Mouse (Mus musculus): ENCODE measurements at regions not wholly inside any gene's neighbourhood (a gene's known extent, or its start where the extent isn't known, plus 50 kb on each side); places are given as distances from the start of the nearest gene placed in this dataset.

- Histone ChIP-seq H3K4me2 (no peak overlapping the region), H3K27me3 (no peaks in the 10 kb centered on the region), H3K27ac (no peak overlapping the region), H3K9me3 (no peaks in the 10 kb centered on the region), H3K9ac (no peak overlapping the region), H3K36me3 (no peaks in the 10 kb centered on the region), H3K4me3 (no peak overlapping the region), H3K4me1 (no peaks in the 10 kb centered on the region)
- WGBS: 76% methylated on average over 6 of the region's 6 CpGs
- ATAC-seq (ENCODE audit: insufficient number of reproducible peaks, insufficient read depth, low FRiP score, low TSS enrichment, low read depth): no peak
Measured at GRCm38 (mm10) chr12:32465371-32465770, 86.9 kb downstream of the Ccdc71l start.

DNA sequence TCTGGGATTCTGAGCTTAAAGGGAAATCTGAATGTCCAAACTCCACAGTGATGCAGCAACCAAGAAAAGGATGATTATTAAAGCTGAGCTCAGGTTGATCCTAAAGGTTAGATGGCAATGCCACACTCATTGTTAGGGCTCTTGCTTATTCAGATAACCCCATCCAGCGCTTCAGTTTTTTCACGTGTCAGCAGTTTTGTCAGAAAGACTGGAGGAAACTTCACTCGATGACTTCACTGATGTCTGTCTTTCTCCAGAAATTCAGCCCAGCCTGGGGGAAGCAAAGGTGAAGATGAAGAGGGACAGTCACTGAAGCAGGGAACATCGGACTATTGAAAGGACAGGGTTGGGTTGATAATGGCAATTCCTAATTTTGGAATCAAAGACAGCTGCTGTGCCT is 91.4 kb downstream of the Ccdc71l start:
- Histone ChIP-seq H3K27ac (no peak overlapping the region), H3K27me3 (no peaks in the 10 kb centered on the region), H3K4me1 (no peaks in the 10 kb centered on the region), H3K9ac (no peak overlapping the region), H3K9me3 (no peaks in the 10 kb centered on the region), H3K36me3 (no peaks in the 10 kb centered on the region), H3K4me3 (no peak overlapping the region), H3K4me2 (no peak overlapping the region)
- no peak for ATAC-seq (ENCODE audit: insufficient number of reproducible peaks, insufficient read depth, low FRiP score, low TSS enrichment, low read depth)
- WGBS: 78% methylated on average over 4 of the region's 4 CpGs

- no peaks in the 10 kb centered on the region for H3K4me1 ChIP-seq
- no peak overlapping the region for H3K4me3 ChIP-seq
- H3K4me2 ChIP-seq: no peak overlapping the region
- 83% methylated on average over 3 of the region's 3 CpGs for WGBS
- H3K36me3 ChIP-seq: no peaks in the 10 kb centered on the region
- no peak overlapping the region for H3K9ac ChIP-seq
- no peaks in the 10 kb centered on the region for H3K27me3 ChIP-seq
- no peaks in the 10 kb centered on the region for H3K9me3 ChIP-seq
- H3K27ac ChIP-seq: no peak overlapping the region
- ATAC-seq (ENCODE audit: insufficient number of reproducible peaks, insufficient read depth, low FRiP score, low TSS enrichment, low read depth): no peak
Measured at GRCm38 (mm10) chr12:32479451-32479850, 100.9 kb downstream of the Ccdc71l start.

DNA sequence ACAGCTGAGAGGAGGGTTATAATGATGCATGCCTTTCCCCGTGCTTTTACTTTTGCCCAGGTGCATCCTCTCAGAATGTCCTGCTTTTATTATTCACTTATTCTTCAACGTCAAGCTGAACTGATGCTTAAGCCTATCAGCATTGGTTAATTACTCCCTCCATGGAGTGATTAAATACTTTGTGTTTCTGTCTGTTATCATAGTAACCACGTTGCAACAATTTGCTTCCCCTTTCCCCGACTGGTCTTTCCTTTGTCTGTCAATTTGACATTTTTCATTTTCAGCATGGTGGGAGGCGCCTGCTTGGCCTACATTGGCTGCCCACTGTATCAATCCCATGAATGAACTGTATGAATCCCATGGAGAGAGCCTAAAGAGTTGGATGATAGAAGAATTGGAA is 101.8 kb downstream of the Ccdc71l start:
- ATAC-seq (ENCODE audit: insufficient number of reproducible peaks, insufficient read depth, low FRiP score, low TSS enrichment, low read depth): no peak
- H3K9me3 ChIP-seq: no peaks in the 10 kb centered on the region

GRCm38 (mm10) chr12:32481051-32481450 is 102.5 kb downstream of the Ccdc71l start:
- H3K4me2 ChIP-seq: no peak overlapping the region
- H3K4me1 ChIP-seq: no peaks in the 10 kb centered on the region
- H3K27me3 ChIP-seq: no peaks in the 10 kb centered on the region
- WGBS: 87% methylated on average over 5 of the region's 5 CpGs
- H3K9ac ChIP-seq: no peak overlapping the region
- no peak overlapping the region for H3K4me3 ChIP-seq
- H3K9me3 ChIP-seq: no peaks in the 10 kb centered on the region
- H3K27ac ChIP-seq: no peak overlapping the region
- H3K36me3 ChIP-seq: no peaks in the 10 kb centered on the region
- ATAC-seq (ENCODE audit: insufficient number of reproducible peaks, insufficient read depth, low FRiP score, low TSS enrichment, low read depth): no peak

More for the DNA sequence above, 101.8 kb downstream of the Ccdc71l start:
- Histone ChIP-seq H3K4me2 (no peak overlapping the region), H3K27ac (no peak overlapping the region), H3K4me3 (no peak overlapping the region), H3K9ac (no peak overlapping the region), H3K4me1 (no peaks in the 10 kb centered on the region), H3K36me3 (no peaks in the 10 kb centered on the region), H3K27me3 (no peaks in the 10 kb centered on the region)
- WGBS: 62% methylated on average over 5 of the region's 5 CpGs

DNA sequence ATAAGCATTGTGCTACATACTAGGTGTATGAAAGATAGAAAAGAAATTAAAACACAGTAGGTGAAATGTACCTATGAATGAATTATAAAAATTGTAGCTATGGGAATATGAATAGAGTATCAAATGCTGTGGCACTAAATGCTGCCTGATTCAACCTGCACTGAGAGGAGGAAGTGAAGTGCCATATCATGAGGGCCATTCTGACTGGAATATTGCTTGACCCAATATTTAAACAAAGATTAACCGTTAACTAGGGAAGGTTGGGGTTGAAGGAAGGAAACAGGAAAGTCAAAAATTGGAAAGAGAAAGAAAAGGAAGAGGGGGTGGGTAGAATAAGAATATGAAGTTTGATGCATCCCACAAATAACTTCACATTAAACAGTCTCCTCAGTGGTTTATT is 103.8 kb downstream of the Ccdc71l start:
- 83% methylated on average over 1 of the region's 1 CpGs for WGBS
- no peak for ATAC-seq (ENCODE audit: insufficient number of reproducible peaks, insufficient read depth, low FRiP score, low TSS enrichment, low read depth)
- H3K4me1 ChIP-seq: no peaks in the 10 kb centered on the region

GRCm38 (mm10) chr12:32482777-32483176 is 104.3 kb downstream of the Ccdc71l start:
- no peak for ATAC-seq (ENCODE audit: insufficient number of reproducible peaks, insufficient read depth, low FRiP score, low TSS enrichment, low read depth)
- Histone ChIP-seq H3K27me3 (no peaks in the 10 kb centered on the region), H3K4me1 (no peaks in the 10 kb centered on the region; the same call in 1 of the 2 replicates), H3K9me3 (no peaks in the 10 kb centered on the region), H3K4me3 (no peak overlapping the region), H3K27ac (no peak overlapping the region), H3K9ac (no peak overlapping the region), H3K36me3 (no peaks in the 10 kb centered on the region), H3K4me2 (no peak overlapping the region)

More for the DNA sequence above, 103.8 kb downstream of the Ccdc71l start:
- no peak overlapping the region for H3K27ac ChIP-seq
- no peaks in the 10 kb centered on the region for H3K36me3 ChIP-seq
- no peak overlapping the region for H3K4me3 ChIP-seq
- no peak overlapping the region for H3K4me2 ChIP-seq
- H3K9ac ChIP-seq: no peak overlapping the region
- no peaks in the 10 kb centered on the region for H3K9me3 ChIP-seq
- H3K27me3 ChIP-seq: no peaks in the 10 kb centered on the region

GRCm38 (mm10) chr12:32486246-32486645 is 107.7 kb downstream of the Ccdc71l start:
- ATAC-seq (ENCODE audit: insufficient number of reproducible peaks, insufficient read depth, low FRiP score, low TSS enrichment, low read depth): no peak
- WGBS: 62% methylated on average over 4 of the region's 4 CpGs

GRCm38 (mm10) chr12:32486729-32487128 is 108.2 kb downstream of the Ccdc71l start:
- Histone ChIP-seq H3K9me3 (no peaks in the 10 kb centered on the region), H3K4me2 (no peak overlapping the region), H3K9ac (no peak overlapping the region), H3K27me3 (no peaks in the 10 kb centered on the region), H3K4me3 (no peak overlapping the region), H3K4me1 (peaks cover 7% of the 10 kb centered on the region), H3K36me3 (no peaks in the 10 kb centered on the region), H3K27ac (no peak overlapping the region)
- WGBS: 36% methylated on average over 2 of the region's 2 CpGs
- ATAC-seq (ENCODE audit: insufficient number of reproducible peaks, insufficient read depth, low FRiP score, low TSS enrichment, low read depth): no peak

More at GRCm38 (mm10) chr12:32486246-32486645, 107.7 kb downstream of the Ccdc71l start:
- Histone ChIP-seq H3K9ac (no peak overlapping the region), H3K27me3 (no peaks in the 10 kb centered on the region), H3K4me1 (peaks cover 7% of the 10 kb centered on the region), H3K4me3 (no peak overlapping the region), H3K36me3 (no peaks in the 10 kb centered on the region), H3K27ac (no peak overlapping the region), H3K4me2 (no peak overlapping the region), H3K9me3 (no peaks in the 10 kb centered on the region)

GRCm38 (mm10) chr12:32487883-32488577 is 109.5 kb downstream of the Ccdc71l start:
- 52% methylated on average over 3 of the region's 3 CpGs for WGBS
- Histone ChIP-seq H3K4me2 (no peak overlapping the region), H3K27me3 (no peaks in the 10 kb centered on the region), H3K36me3 (no peaks in the 10 kb centered on the region), H3K4me3 (no peak overlapping the region), H3K4me1 (peaks cover 7% of the 10 kb centered on the region), H3K27ac (no peak overlapping the region), H3K9me3 (no peaks in the 10 kb centered on the region), H3K9ac (no peak overlapping the region)
- ATAC-seq (ENCODE audit: insufficient number of reproducible peaks, insufficient read depth, low FRiP score, low TSS enrichment, low read depth): no peak

- H3K36me3 ChIP-seq: no peaks in the 10 kb centered on the region
- 37% methylated on average over 1 of the region's 1 CpGs for WGBS
- H3K9me3 ChIP-seq: no peaks in the 10 kb centered on the region
- no peak overlapping the region for H3K4me2 ChIP-seq
- H3K27me3 ChIP-seq: no peaks in the 10 kb centered on the region
- peaks cover 7% of the 10 kb centered on the region for H3K4me1 ChIP-seq
- no peak overlapping the region for H3K4me3 ChIP-seq
- no peak overlapping the region for H3K27ac ChIP-seq
- ATAC-seq (ENCODE audit: insufficient number of reproducible peaks, insufficient read depth, low FRiP score, low TSS enrichment, low read depth): no peak
- H3K9ac ChIP-seq: no peak overlapping the region
Measured at GRCm38 (mm10) chr12:32488578-32488892, 110.0 kb downstream of the Ccdc71l start.

- no peak overlapping the region for H3K27ac ChIP-seq
- no peaks in the 10 kb centered on the region for H3K27me3 ChIP-seq
- no peak for ATAC-seq (ENCODE audit: insufficient number of reproducible peaks, insufficient read depth, low FRiP score, low TSS enrichment, low read depth)
- H3K4me1 ChIP-seq: peaks cover 7% of the 10 kb centered on the region
- H3K4me2 ChIP-seq: no peak overlapping the region
- H3K9ac ChIP-seq: no peak overlapping the region
- H3K4me3 ChIP-seq: no peak overlapping the region
- no peaks in the 10 kb centered on the region for H3K9me3 ChIP-seq
- H3K36me3 ChIP-seq: no peaks in the 10 kb centered on the region
Measured at GRCm38 (mm10) chr12:32489415-32490139, 111.1 kb downstream of the Ccdc71l start.
